Mouse (Mus musculus) embryonic facial prominence, embryonic 12.5 days (tissue): ENCODE measurements around the gene Rab11b. TPM values are rescaled to one million over a fixed set of nuclear protein-coding genes. Genes with fewer than 3 reads are reported as not detected.

Experiments used
- ATAC-seq: fragments of 200-750 bp; cut with Nextera tagmentation; 2 replicates; pipeline ENCODE4 v1.8.0; 2017; ENCODE audit not compliant: insufficient number of reproducible peaks, insufficient read depth, low FRiP score, low TSS enrichment
- H3K27ac ChIP-seq: fragments of 300-500 bp; sonication (generic); 2 replicates; pipeline ENCODE4 v1.5.1; 2016; ENCODE audit warnings: mild to moderate bottlenecking
- H3K27me3 ChIP-seq: fragments of 300-500 bp; sonication (generic); 2 replicates; pipeline ENCODE4 v1.6.1; 2016; ENCODE audit warnings: mild to moderate bottlenecking, moderate library complexity
- H3K36me3 ChIP-seq: fragments of 300-500 bp; sonication (generic); 2 replicates; pipeline ENCODE4 v1.6.1; 2016; ENCODE audit warnings: mild to moderate bottlenecking
- H3K4me1 ChIP-seq: fragments of 300-500 bp; sonication (generic); 2 replicates; pipeline ENCODE4 v1.6.1; 2016
- H3K4me2 ChIP-seq: fragments of 300-500 bp; sonication (generic); replicated peaks from 2 replicates; pipeline ENCODE4 v1.6.1; 2016; ENCODE audit warnings: mild to moderate bottlenecking, moderate library complexity
- H3K4me3 ChIP-seq: fragments of 300-500 bp; sonication (generic); 2 replicates; pipeline ENCODE4 v1.5.1; 2016; ENCODE audit warnings: mild to moderate bottlenecking
- H3K9ac ChIP-seq: fragments of 300-500 bp; sonication (generic); 2 replicates; pipeline ENCODE4 v1.6.1; 2016; ENCODE audit warnings: mild to moderate bottlenecking, moderate library complexity
- H3K9me3 ChIP-seq: fragments of 300-500 bp; sonication (generic); 2 replicates; pipeline ENCODE4 v1.6.1; 2016; ENCODE audit warnings: mild to moderate bottlenecking, moderate library complexity
- WGBS: fragments of 180-500 bp; shearing (Covaris S2); methylation state at CpG from one replicate; pipeline ENCODE4 v1.1.7; 2016; 5-methylcytosine and 5-hydroxymethylcytosine counted together
- polyA plus RNA-seq: library from polyadenylated mRNA; unstranded; fragments of >200 nt; fragmentation: Nextera tagmentation; extraction: Ambion mirVana; gene quantifications from 2 replicates; pipeline ENCODE4 v1.2.1, GENCODE M21; 2016

The Rab11b gene
- polyA plus RNA-seq = 367 and 378 TPM in 2 replicates

- peak within 1 kb of the TSS; percentile 71 for H3K4me3 ChIP-seq
- H3K9ac ChIP-seq = peak within 1 kb of the TSS; percentile 89
- no peaks in the 10 kb centered on the region for H3K27me3 ChIP-seq
- H3K27ac ChIP-seq = peak within 1 kb of the TSS; percentile 99
- peaks cover 2% of the 10 kb centered on the region; the same call in 1 of the 2 replicates for H3K36me3 ChIP-seq
- peak within 1 kb of the TSS; percentile 56 for H3K4me2 ChIP-seq
- ATAC-seq = peak; percentile 99
- WGBS = 3% methylated on average over 35 of the region's 35 CpGs
- peaks cover 36% of the 10 kb centered on the region for H3K4me1 ChIP-seq
- H3K9me3 ChIP-seq = no peaks in the 10 kb centered on the region
Observed at GRCm38 (mm10) chr17:33760255-33761165, at the start of gene Rab11b. Gene Rab11b, minus strand, starts transcription at chr17:33760530.

- WGBS = 36% methylated on average over 10 of the region's 10 CpGs
- no peak for ATAC-seq
- Histone ChIP-seq H3K9me3 (no peaks in the 10 kb centered on the region), H3K4me2 (no peak overlapping the region), H3K9ac (no peak overlapping the region), H3K4me1 (peaks cover 7% of the 10 kb centered on the region; the same call in 1 of the 2 replicates), H3K36me3 (no peaks in the 10 kb centered on the region), H3K27me3 (0 out of 2 replicates have a peak, but pooled peaks cover 6% of the 10 kb centered on the region), H3K27ac (no peak overlapping the region), H3K4me3 (no peak overlapping the region)
Observed at GRCm38 (mm10) chr17:33808192-33808591, 47.9 kb upstream of the Rab11b start.

GRCm38 (mm10) chr17:33807181-33807888 lies 47.0 kb upstream of the Rab11b start:
- Histone ChIP-seq H3K4me2 (no peak overlapping the region), H3K9ac (no peak overlapping the region), H3K36me3 (no peaks in the 10 kb centered on the region), H3K9me3 (no peaks in the 10 kb centered on the region), H3K27me3 (0 out of 2 replicates have a peak, but pooled peaks cover 6% of the 10 kb centered on the region), H3K4me1 (peaks cover 7% of the 10 kb centered on the region; the same call in 1 of the 2 replicates), H3K4me3 (no peak overlapping the region), H3K27ac (no peak overlapping the region)
- WGBS = 62% methylated on average over 8 of the region's 9 CpGs
- no peak for ATAC-seq

- no peak for ATAC-seq
Observed at GRCm38 (mm10) chr17:33804745-33805144, 44.4 kb upstream of the Rab11b start.

GRCm38 (mm10) chr17:33804205-33804604 lies 43.9 kb upstream of the Rab11b start:
- Histone ChIP-seq H3K4me3 (no peak overlapping the region), H3K27me3 (no peaks in the 10 kb centered on the region), H3K27ac (no peak overlapping the region), H3K4me1 (no peaks in the 10 kb centered on the region), H3K9me3 (no peaks in the 10 kb centered on the region), H3K9ac (no peak overlapping the region), H3K36me3 (no peaks in the 10 kb centered on the region), H3K4me2 (no peak overlapping the region)
- ATAC-seq = no peak
- 52% methylated on average over 4 of the region's 4 CpGs for WGBS

More at GRCm38 (mm10) chr17:33804745-33805144, 44.4 kb upstream of the Rab11b start:
- Histone ChIP-seq H3K9ac (no peak overlapping the region), H3K4me2 (no peak overlapping the region), H3K36me3 (no peaks in the 10 kb centered on the region), H3K9me3 (no peaks in the 10 kb centered on the region), H3K27ac (no peak overlapping the region), H3K4me1 (no peaks in the 10 kb centered on the region), H3K4me3 (no peak overlapping the region), H3K27me3 (no peaks in the 10 kb centered on the region)
- 65% methylated on average over 1 of the region's 1 CpGs for WGBS

- Histone ChIP-seq H3K27ac (no peak overlapping the region), H3K4me2 (no peak overlapping the region), H3K27me3 (no peaks in the 10 kb centered on the region), H3K36me3 (no peaks in the 10 kb centered on the region), H3K9me3 (no peaks in the 10 kb centered on the region), H3K4me3 (no peak overlapping the region), H3K9ac (no peak overlapping the region), H3K4me1 (no peaks in the 10 kb centered on the region)
- WGBS = 0% methylated on average over 2 of the region's 2 CpGs
- ATAC-seq = no peak
Observed at GRCm38 (mm10) chr17:33802221-33802620, 41.9 kb upstream of the Rab11b start.

- H3K4me1 ChIP-seq = no peaks in the 10 kb centered on the region
- no peak overlapping the region for H3K27ac ChIP-seq
- no peaks in the 10 kb centered on the region for H3K9me3 ChIP-seq
- no peaks in the 10 kb centered on the region for H3K36me3 ChIP-seq
- H3K27me3 ChIP-seq = no peaks in the 10 kb centered on the region
- ATAC-seq = no peak
- no peak overlapping the region for H3K4me2 ChIP-seq
- no peak overlapping the region for H3K4me3 ChIP-seq
- WGBS = 68% methylated on average over 1 of the region's 1 CpGs
- no peak overlapping the region for H3K9ac ChIP-seq
Observed at GRCm38 (mm10) chr17:33799277-33799676, 38.9 kb upstream of the Rab11b start.

GRCm38 (mm10) chr17:33798306-33798705 lies 38.0 kb upstream of the Rab11b start:
- no peak for ATAC-seq
- Histone ChIP-seq H3K9ac (no peak overlapping the region), H3K27me3 (no peaks in the 10 kb centered on the region), H3K9me3 (no peaks in the 10 kb centered on the region), H3K4me2 (no peak overlapping the region), H3K4me3 (no peak overlapping the region), H3K4me1 (no peaks in the 10 kb centered on the region), H3K27ac (no peak overlapping the region), H3K36me3 (no peaks in the 10 kb centered on the region)
- WGBS = 50% methylated on average over 3 of the region's 3 CpGs

- H3K4me1 ChIP-seq = no peaks in the 10 kb centered on the region
- no peaks in the 10 kb centered on the region for H3K36me3 ChIP-seq
- ATAC-seq = no peak
- H3K4me2 ChIP-seq = no peak overlapping the region
- H3K9me3 ChIP-seq = no peaks in the 10 kb centered on the region
- 65% methylated on average over 4 of the region's 4 CpGs for WGBS
- H3K27me3 ChIP-seq = no peaks in the 10 kb centered on the region
- H3K27ac ChIP-seq = no peak overlapping the region
- H3K4me3 ChIP-seq = no peak overlapping the region
- H3K9ac ChIP-seq = no peak overlapping the region
Observed at GRCm38 (mm10) chr17:33788732-33789131, 28.4 kb upstream of the Rab11b start.

GRCm38 (mm10) chr17:33786375-33786774 lies 26.0 kb upstream of the Rab11b start:
- ATAC-seq = no peak
- no peaks in the 10 kb centered on the region for H3K27me3 ChIP-seq
- WGBS = 84% methylated on average over 18 of the region's 18 CpGs
- H3K4me2 ChIP-seq = no peak overlapping the region
- no peak overlapping the region for H3K4me3 ChIP-seq
- no peaks in the 10 kb centered on the region for H3K36me3 ChIP-seq
- H3K9me3 ChIP-seq = no peaks in the 10 kb centered on the region
- H3K27ac ChIP-seq = no peak overlapping the region
- no peak overlapping the region for H3K9ac ChIP-seq
- peaks cover 20% of the 10 kb centered on the region for H3K4me1 ChIP-seq

- Histone ChIP-seq H3K4me3 (no peak overlapping the region), H3K27me3 (no peaks in the 10 kb centered on the region), H3K9ac (no peak overlapping the region), H3K4me1 (peaks cover 34% of the 10 kb centered on the region), H3K9me3 (no peaks in the 10 kb centered on the region), H3K27ac (no peak overlapping the region), H3K4me2 (no peak overlapping the region), H3K36me3 (no peaks in the 10 kb centered on the region)
- 83% methylated on average over 2 of the region's 2 CpGs for WGBS
- no peak for ATAC-seq
Observed at GRCm38 (mm10) chr17:33784939-33785338, 24.6 kb upstream of the Rab11b start.

- ATAC-seq = no peak
- Histone ChIP-seq H3K27me3 (no peaks in the 10 kb centered on the region), H3K4me1 (peaks cover 47% of the 10 kb centered on the region), H3K4me2 (no peak overlapping the region), H3K27ac (peak overlapping the region; percentile 65; the same call in 1 of the 2 replicates), H3K4me3 (no peak overlapping the region), H3K9me3 (no peaks in the 10 kb centered on the region), H3K9ac (no peak overlapping the region), H3K36me3 (no peaks in the 10 kb centered on the region)
Observed at GRCm38 (mm10) chr17:33783408-33783807, 23.1 kb upstream of the Rab11b start.
